Mouse (Mus musculus) MEL (cell line): Measurements from ENCODE around the gene Nr6a1.

Source experiments
- CTCF ChIP-seq, 3 experiments: IDR thresholded peaks in 2 of 3; conservative IDR thresholded peaks in 1 of 3; 2 replicates each; pipeline ENCODE4 v1.5.1; 2011 to 2012; ENCODE audit warnings: low read length in 3 of 3, low read depth in 2 of 3, mild to moderate bottlenecking in 2 of 3, improper control_type of control experiment in 1 of 3, inconsistent platforms in 1 of 3, mixed read lengths in 1 of 3, moderate library complexity in 1 of 3; ENCODE audit not compliant: control insufficient read depth in 1 of 3, insufficient read depth in 1 of 3, poor library complexity in 1 of 3, severe bottlenecking in 1 of 3
- RCOR1 ChIP-seq: IDR thresholded peaks from 2 replicates; pipeline ENCODE4 v1.6.1; 2012; ENCODE audit warnings: low read depth, mild to moderate bottlenecking, inconsistent platforms, low read length, improper control_type of control experiment

- TF ChIP-seq CTCF (IDR thresholded peaks at IDR 0.05 in 2 of 3, conservative IDR thresholded peaks at IDR 0.05 in 1 of 3; ENCODE audit: control insufficient read depth in 1 of 3, insufficient read depth in 1 of 3, low read depth in 2 of 3, low read length in 3 of 3, poor library complexity in 1 of 3, severe bottlenecking in 1 of 3) (no peak), RCOR1 (no peak)
Measured at GRCm38 (mm10) chr2:38711421-38711861, 216.0 kb downstream of the Nr6a1 start.
